Mouse (Mus musculus) gastrocnemius, postnatal 10 days (tissue): Measurements from ENCODE around the gene Myo1h. TPM values are rescaled to one million over a fixed set of nuclear protein-coding genes. Genes with fewer than 3 reads are reported as not detected.

Experiments used
- DNase-seq: peaks from one replicate; pipeline ENCODE4 v3.0.0; 2021; ENCODE audit warnings: mixed read lengths
- long read RNA-seq, 2 experiments: library from polyadenylated mRNA; stranded (forward); transcript quantifications; one replicate each; pipeline ENCODE4 v2.0.0; 2021
- total RNA-seq, 2 experiments: library from RNA; stranded (reverse); gene quantifications; 2 replicates each; pipeline ENCODE4 v1.2.3; 2021

Myo1h gene
- under 1 TPM; 0.43 to 0.78 TPM for total RNA-seq
- long read RNA-seq, experiment 1, partial matches to known transcripts: 0 of 1 reads
- long read RNA-seq, experiment 1, other reads (novel, unspliced or antisense): 1 of 1 reads
- long read RNA-seq, experiment 2: 0 reads

DNA sequence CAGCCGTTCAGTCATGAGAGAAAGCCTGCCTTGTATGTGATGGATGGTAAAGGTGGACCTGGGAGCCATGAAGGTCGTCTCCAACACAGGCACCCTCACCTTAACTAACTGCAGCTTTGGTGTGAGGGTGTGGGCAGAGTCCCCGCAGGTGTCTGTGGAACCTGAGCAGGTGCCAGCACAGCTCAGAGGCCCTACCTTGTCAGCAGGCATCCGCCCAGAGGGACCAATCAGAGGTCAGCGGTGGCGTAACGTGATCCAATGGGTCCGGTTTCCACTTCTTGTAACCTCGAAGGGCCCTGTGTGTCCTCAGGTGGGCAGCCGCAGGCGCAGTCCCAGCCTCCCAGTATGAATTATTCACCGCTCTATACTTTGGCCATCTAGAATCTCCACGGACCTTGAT is at the start of gene Myo1h:
Myo1h (plus strand) TSS at position 293 of the 400 bp plus-strand sequence.
- DNase-seq: no peak

DNA sequence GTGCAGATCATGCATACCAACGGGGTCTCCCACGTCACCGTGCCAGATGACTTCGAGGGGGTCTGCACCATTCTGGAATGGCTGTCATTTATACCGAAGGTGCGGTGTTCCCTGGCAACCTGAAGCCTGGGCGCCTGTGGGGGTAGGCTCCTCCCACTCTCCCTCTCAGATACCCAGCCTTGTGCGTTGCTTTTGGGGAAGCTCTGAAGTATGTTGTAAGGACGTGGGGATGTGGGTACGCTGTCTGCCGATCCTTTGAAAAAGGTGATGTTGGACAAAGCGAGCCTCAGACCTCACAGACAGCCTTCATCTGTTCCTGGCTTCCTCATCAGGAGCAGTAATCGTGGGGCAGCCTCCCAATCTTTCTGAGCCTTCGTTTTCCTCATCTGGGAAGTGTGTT is 49.2 kb upstream of the Myo1h start:
- no peak for DNase-seq

GRCm38 (mm10) chr5:114246465-114246864 is 42.5 kb upstream of the Myo1h start:
- no peak for DNase-seq

DNA sequence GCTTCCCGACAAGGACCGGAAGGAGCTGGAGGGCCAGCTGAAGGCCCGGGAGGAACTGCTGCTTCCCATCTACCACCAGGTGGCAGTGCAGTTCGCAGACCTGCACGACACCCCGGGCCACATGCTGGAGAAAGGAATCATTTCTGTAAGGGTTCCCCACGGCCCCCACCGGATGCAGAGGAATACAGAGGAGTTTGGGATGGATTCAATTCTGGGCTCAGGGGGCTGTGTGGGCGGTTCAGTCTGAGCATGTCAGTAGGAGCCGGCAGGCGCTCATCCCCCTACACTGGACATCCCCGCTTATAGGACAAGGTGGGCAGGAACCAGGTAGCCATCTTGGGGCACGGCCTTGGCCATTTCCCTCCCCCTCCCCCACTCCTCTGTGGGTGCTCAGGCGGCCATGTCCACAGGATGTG is 40.8 kb upstream of the Myo1h start:
- DNase-seq: peak; percentile 79

- no peak for DNase-seq
These were observed 29.5 kb upstream of the Myo1h start for GRCm38 (mm10) chr5:114259495-114259894.

DNA sequence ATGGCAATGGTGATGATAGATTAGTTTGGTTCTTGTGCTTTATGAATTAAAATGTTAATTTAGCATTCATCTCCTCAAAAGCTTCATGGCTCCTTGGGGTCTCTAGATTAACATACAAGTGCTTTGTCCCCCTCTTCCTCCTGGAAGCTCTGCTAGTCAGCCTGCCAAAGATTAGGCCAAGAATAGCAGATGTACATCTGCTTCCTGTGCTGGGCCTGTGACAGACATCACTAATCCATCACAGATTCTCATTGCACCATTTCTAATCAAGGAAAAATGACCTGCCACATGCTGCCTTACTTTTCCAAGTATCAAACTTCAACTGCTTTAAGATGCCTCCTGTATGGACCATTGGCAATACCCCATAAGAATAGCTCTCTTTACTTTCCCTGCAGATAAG is 27.5 kb upstream of the Myo1h start:
- no peak for DNase-seq

GRCm38 (mm10) chr5:114264030-114264459 is 24.9 kb upstream of the Myo1h start:
- DNase-seq: no peak

DNA sequence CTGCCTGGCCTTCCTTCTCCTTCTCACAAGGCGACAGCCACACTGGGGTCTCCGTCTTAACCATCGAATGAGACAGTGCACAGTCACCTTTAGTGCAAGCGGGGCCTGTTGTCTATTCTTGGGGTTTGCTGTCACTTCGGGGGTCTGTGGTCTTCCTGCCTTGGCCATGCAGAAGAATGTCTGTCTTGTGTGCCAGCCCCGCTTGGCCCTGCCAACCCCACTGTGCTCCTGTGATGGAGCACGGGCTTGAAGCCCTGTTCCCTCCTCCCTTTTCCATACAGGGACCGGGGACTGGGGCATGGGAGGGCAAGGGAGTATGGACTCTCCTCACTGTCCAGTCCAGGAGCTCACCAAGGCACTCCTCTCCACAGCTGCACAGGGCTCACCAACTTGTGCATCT is 24.2 kb upstream of the Myo1h start:
- DNase-seq: no peak

GRCm38 (mm10) chr5:114268646-114269045 is 20.3 kb upstream of the Myo1h start:
- DNase-seq: no peak

- no peak for DNase-seq
These were observed 19.5 kb upstream of the Myo1h start for GRCm38 (mm10) chr5:114269499-114269898.

GRCm38 (mm10) chr5:114269984-114270383 is 19.0 kb upstream of the Myo1h start:
- no peak for DNase-seq

GRCm38 (mm10) chr5:114273693-114274402 is 15.1 kb upstream of the Myo1h start, which contains the start of gene Foxn4:
Foxn4 (minus strand) TSS chr5:114273807.
- no peak for DNase-seq

GRCm38 (mm10) chr5:114275339-114275738 is 13.6 kb upstream of the Myo1h start:
- no peak for DNase-seq

DNA sequence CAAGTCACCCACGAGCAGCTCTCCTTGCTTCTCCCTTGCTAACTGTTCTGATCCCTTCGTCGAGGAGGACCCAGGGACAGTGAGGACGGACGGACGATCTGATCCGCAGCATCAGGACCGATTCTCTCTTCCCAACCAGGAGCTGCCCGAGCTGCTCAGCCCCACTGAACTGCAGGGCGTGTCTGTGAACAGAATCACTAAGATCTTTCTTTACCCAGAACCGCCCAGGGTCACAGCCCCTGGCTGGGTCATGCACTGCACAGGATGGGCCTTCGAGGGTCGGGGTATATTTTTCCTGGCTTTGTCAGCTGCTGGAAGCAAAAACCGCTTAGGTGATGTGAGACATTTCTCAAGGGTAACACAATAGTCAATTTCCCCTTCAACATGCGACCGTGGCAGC is 13.0 kb upstream of the Myo1h start:
- DNase-seq: no peak

GRCm38 (mm10) chr5:114279382-114280143 is 9.4 kb upstream of the Myo1h start:
- no peak for DNase-seq

- no peak for DNase-seq
These were observed 6.6 kb upstream of the Myo1h start for GRCm38 (mm10) chr5:114282346-114282745.

DNA sequence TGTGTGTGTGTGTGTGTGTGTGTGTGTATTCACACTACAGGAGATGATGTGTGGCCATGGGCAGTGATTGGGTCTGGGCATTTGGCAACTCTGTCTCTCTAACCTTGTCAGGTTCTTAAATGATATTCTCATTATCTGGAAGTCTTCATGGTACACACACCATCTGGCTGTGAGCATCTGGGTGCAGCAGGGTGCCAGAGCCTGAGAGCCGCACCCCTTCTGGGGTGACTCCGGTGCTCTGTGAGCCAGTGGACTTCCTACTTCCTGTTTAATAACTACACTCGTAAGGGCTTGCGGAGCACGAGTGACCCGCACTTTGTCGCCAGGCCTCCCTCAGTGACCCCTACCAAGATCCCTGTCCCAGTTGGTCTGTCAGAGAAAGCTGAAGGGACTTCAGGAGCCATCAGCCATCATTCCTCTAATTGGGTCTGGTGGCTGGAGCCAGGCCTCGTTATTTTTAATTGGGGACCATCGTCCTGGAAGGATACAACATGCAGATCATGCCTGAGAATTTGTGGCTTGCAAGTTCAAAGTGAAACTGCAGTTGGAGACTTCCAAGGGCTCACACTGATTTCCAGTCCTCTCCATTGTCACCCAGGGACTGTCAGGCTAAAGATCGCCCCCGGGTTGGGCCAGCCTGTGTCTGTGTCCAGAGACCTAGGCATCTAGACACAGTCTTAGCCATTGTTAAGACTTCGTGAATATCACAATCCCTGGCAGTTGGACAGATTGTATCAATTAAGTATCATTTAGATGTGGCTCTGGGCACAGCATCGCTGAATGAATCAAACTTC is 4.2 kb upstream of the Myo1h start:
- no peak for DNase-seq

DNA sequence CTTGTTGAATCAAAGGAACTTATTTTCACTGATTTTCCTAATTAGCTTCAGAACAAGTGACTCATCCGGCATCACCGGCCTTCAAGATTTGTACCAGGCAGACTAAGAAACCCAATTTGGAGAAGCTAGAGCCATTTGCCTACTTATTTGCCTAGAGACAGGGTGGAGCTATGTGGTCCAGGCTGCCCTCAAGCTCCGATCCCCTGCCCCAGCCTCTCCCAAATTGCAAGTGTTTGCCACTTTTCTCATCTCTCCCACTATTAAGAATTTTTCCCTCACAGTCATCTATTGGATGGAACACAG is 3.6 kb upstream of the Myo1h start:
- no peak for DNase-seq

DNA sequence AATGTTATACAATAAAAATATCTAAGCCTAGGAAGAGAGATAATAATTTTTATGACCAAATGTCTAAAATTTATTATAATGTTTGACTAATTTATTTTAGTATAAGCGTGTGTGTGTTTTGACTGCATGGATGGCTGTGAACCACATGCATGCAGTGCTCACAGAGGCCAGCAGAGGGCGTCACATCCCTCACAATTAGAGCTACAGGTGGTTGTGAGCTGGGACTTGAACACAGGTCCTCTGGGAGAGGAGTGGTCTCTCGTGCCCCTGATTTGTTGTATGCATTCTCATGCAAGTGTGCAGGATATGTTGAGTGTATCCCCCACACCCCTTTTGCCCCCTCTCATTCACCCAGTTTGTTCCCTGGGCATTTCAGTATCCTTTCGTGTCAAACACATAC is 2.9 kb upstream of the Myo1h start:
- DNase-seq: no peak

GRCm38 (mm10) chr5:114286872-114287571 is 1.9 kb upstream of the Myo1h start:
- DNase-seq: no peak

GRCm38 (mm10) chr5:114288396-114288795 is 570 bp upstream of the Myo1h start:
- no peak for DNase-seq

GRCm38 (mm10) chr5:114290004-114290403 is 1.0 kb downstream of the Myo1h start:
- DNase-seq: no peak
